Mouse (Mus musculus) stomach, postnatal 0 days (tissue): ENCODE measurements around the gene Ywhab.

Experiments
- CTCF ChIP-seq: IDR thresholded peaks from 2 replicates; pipeline ENCODE4 v1.5.1; 2016; ENCODE audit warnings: antibody characterized with exemption, low read depth, mild to moderate bottlenecking, moderate library complexity
- EP300 ChIP-seq: optimal IDR thresholded peaks from 2 replicates; pipeline ENCODE3; 2016; ENCODE audit warnings: antibody characterized with exemption

DNA sequence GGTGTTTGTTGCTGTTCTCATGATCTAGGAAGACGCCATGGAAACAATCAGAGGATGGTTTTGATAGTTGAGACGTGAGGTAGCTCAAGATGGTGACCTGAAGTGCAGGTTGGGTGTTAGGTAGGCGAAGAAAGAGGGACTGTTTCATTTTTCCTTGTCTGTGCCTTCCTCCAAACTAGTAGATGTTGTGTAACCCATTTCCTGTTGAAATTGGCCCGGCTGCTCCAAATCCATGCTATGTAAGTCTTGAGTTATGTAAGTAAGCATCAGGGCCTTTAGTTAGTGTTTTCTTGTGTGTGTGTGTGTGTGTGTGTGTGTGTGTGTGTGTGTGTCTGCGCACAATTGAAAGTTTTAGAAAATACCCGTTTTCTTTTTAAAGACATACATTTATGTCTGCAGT is 14.5 kb downstream of the Ywhab start:
- TF ChIP-seq CTCF (no peak), EP300 (no peak)
